Comparison of ENCODE assay signal across 8 mouse cellular contexts in genomic region chr12:112694127-112694475, GRCm38 (mm10). TPM values are rescaled to one million over a fixed set of nuclear protein-coding genes. Genes with fewer than 3 reads are reported as not detected.
DNase-seq lines count a peak whose midpoint lies in the region; ATAC-seq lines count a peak whose summit lies in the region.

No protein-coding gene starts in this region.

- H3K4me3 ChIP-seq in heart, embryonic 10.5 days = peak overlapping the region; percentile 72
- H3K4me3 ChIP-seq in forebrain, embryonic 16.5 days (replicated peaks; ENCODE audit: low read length) = peak overlapping the region; percentile 64
- H3K4me3 ChIP-seq in liver, embryonic 16.5 days (ENCODE audit: low read depth, low read length) = peak overlapping the region; percentile 72; the same call in 1 of the 2 replicates

- peak overlapping the region; percentile 96 for H3K27ac ChIP-seq in heart, embryonic 10.5 days
- peak overlapping the region; percentile 86 for H3K27ac ChIP-seq in forebrain, embryonic 16.5 days (ENCODE audit: low read length)
- H3K27ac ChIP-seq in liver, embryonic 16.5 days (ENCODE audit: low read length) = no peak overlapping the region

- H3K27me3 ChIP-seq in heart, embryonic 10.5 days (ENCODE audit: insufficient read depth, poor library complexity, severe bottlenecking) = peaks cover 21% of the 10 kb centered on the region
- no peaks in the 10 kb centered on the region for H3K27me3 ChIP-seq in forebrain, embryonic 16.5 days (replicated peaks; ENCODE audit: control insufficient read depth, insufficient read depth, low read length)
- H3K27me3 ChIP-seq in liver, embryonic 16.5 days (ENCODE audit: control insufficient read depth, insufficient read depth, low read depth, low read length) = no peaks in the 10 kb centered on the region

- DNase-seq in heart, embryonic 10.5 days (ENCODE audit: low spot score) = no peak
- no peak for DNase-seq in heart, adult 9 months (ENCODE audit: low spot score in 2 of 2)
- peak; percentile 22 for DNase-seq in CD4-positive, CD25-positive, alpha-beta regulatory T cell, adult 2 months (ENCODE audit: low read depth, low spot score)
- DNase-seq in spleen, postnatal 4 days (ENCODE audit: low spot score in 2 of 2) = no peak
- DNase-seq in left cerebral cortex, adult 8-10 months (ENCODE audit: low spot score in 2 of 2) = no peak
- no peak for DNase-seq in urinary bladder, adult 18-20 months (ENCODE audit: low spot score in 2 of 2)

- peak overlapping the region; percentile 87 for H3K4me2 ChIP-seq in forebrain, embryonic 16.5 days (ENCODE audit: low read length)
- peak overlapping the region; percentile 89 for H3K4me2 ChIP-seq in liver, embryonic 16.5 days (ENCODE audit: low read depth, low read length)

- no peaks in the 10 kb centered on the region for H3K9me3 ChIP-seq in heart, embryonic 10.5 days
- no peaks in the 10 kb centered on the region for H3K9me3 ChIP-seq in forebrain, embryonic 16.5 days (ENCODE audit: control insufficient read depth, low read length)
- H3K9me3 ChIP-seq in liver, embryonic 16.5 days (replicated peaks; ENCODE audit: control insufficient read depth, low read length) = no peaks in the 10 kb centered on the region

- 85% methylated on average over 10 of the region's 10 CpGs for WGBS in heart, embryonic 10.5 days
- WGBS in forebrain, embryonic 16.5 days = 85% methylated on average over 10 of the region's 10 CpGs
- 64% methylated on average over 10 of the region's 10 CpGs for WGBS in liver, embryonic 16.5 days (ENCODE audit: insufficient replicate concordance)

- H3K4me1 ChIP-seq in heart, embryonic 10.5 days = peaks cover 19% of the 10 kb centered on the region
- peaks cover 14% of the 10 kb centered on the region for H3K4me1 ChIP-seq in forebrain, embryonic 16.5 days (replicated peaks; ENCODE audit: control insufficient read depth, insufficient read depth, low read length)
- peaks cover 15% of the 10 kb centered on the region for H3K4me1 ChIP-seq in liver, embryonic 16.5 days (ENCODE audit: control insufficient read depth, low read depth, low read length)

- ATAC-seq in forebrain, embryonic 16.5 days = 0 out of 2 replicates have a peak, but pooled peaks have one; percentile 6
- ATAC-seq in liver, embryonic 16.5 days (ENCODE audit: low read depth) = no peak

- H3K36me3 ChIP-seq in heart, embryonic 10.5 days = no peaks in the 10 kb centered on the region
- H3K36me3 ChIP-seq in forebrain, embryonic 16.5 days (ENCODE audit: control insufficient read depth, insufficient read depth) = no peaks in the 10 kb centered on the region
- H3K36me3 ChIP-seq in liver, embryonic 16.5 days (ENCODE audit: control insufficient read depth, insufficient read depth) = no peaks in the 10 kb centered on the region

- peak overlapping the region; percentile 82 for H3K9ac ChIP-seq in forebrain, embryonic 16.5 days (replicated peaks; ENCODE audit: low read depth, low read length)
- peak overlapping the region; percentile 84; the same call in 1 of the 2 replicates for H3K9ac ChIP-seq in liver, embryonic 16.5 days (ENCODE audit: low read depth, low read length)

RNA-seq across cellular contexts. Expression of gene Zbtb42, which starts 15.5 kb away (rescaled TPM):
- polyA plus RNA-seq in heart, embryonic 10.5 days (2016; fragmentation: Nextera tagmentation; extraction: Ambion mirVana) = 3.9 and 4.3 TPM in 2 replicates
- 0.65 and 0.92 TPM in 2 replicates for polyA plus RNA-seq in forebrain, embryonic 16.5 days (2015; fragmentation: Nextera tagmentation; extraction: Ambion mirVana)
- 0.88 and 1.5 TPM in 2 replicates for polyA plus RNA-seq in liver, embryonic 16.5 days (2015; fragmentation: Nextera tagmentation; extraction: Ambion mirVana)
- 1 to 10 TPM in 2 of 4 experiments, under 1 TPM in 2; 0.81 to 1.7 (median 1.1) TPM for total RNA-seq in left cerebral cortex, adult 8-10 months (2022)

RNA-seq across cellular contexts. Expression of gene Akt1, which starts 19.4 kb away (rescaled TPM):
- polyA plus RNA-seq in heart, embryonic 10.5 days (2016; fragmentation: Nextera tagmentation; extraction: Ambion mirVana) = 57.1 and 82.0 TPM in 2 replicates
- 56.9 and 57.1 TPM in 2 replicates for polyA plus RNA-seq in forebrain, embryonic 16.5 days (2015; fragmentation: Nextera tagmentation; extraction: Ambion mirVana)
- polyA plus RNA-seq in liver, embryonic 16.5 days (2015; fragmentation: Nextera tagmentation; extraction: Ambion mirVana) = 8.6 and 8.9 TPM in 2 replicates
- 100 to 1,000 TPM; 158 to 174 (median 171) TPM for total RNA-seq in left cerebral cortex, adult 8-10 months (2022)

RNA-seq across cellular contexts. Expression of gene Cep170b, which starts 26.2 kb away (rescaled TPM):
- 3.9 and 6.6 TPM in 2 replicates for polyA plus RNA-seq in heart, embryonic 10.5 days (2016; fragmentation: Nextera tagmentation; extraction: Ambion mirVana)
- polyA plus RNA-seq in forebrain, embryonic 16.5 days (2015; fragmentation: Nextera tagmentation; extraction: Ambion mirVana) = 18.8 and 22.9 TPM in 2 replicates
- 2.8 and 3.6 TPM in 2 replicates for polyA plus RNA-seq in liver, embryonic 16.5 days (2015; fragmentation: Nextera tagmentation; extraction: Ambion mirVana)
- total RNA-seq in left cerebral cortex, adult 8-10 months (2022) = 100 to 1,000 TPM; 252 to 327 (median 295) TPM

RNA-seq across cellular contexts. Expression of gene Siva1, which starts 49.6 kb away (rescaled TPM):
- polyA plus RNA-seq in heart, embryonic 10.5 days (2016; fragmentation: Nextera tagmentation; extraction: Ambion mirVana) = 175 and 207 TPM in 2 replicates
- 68.9 and 75.9 TPM in 2 replicates for polyA plus RNA-seq in forebrain, embryonic 16.5 days (2015; fragmentation: Nextera tagmentation; extraction: Ambion mirVana)
- polyA plus RNA-seq in liver, embryonic 16.5 days (2015; fragmentation: Nextera tagmentation; extraction: Ambion mirVana) = 84.7 and 89.5 TPM in 2 replicates
- 10 to 100 TPM; 16.8 to 26.8 (median 23.8) TPM for total RNA-seq in left cerebral cortex, adult 8-10 months (2022)
